Mouse (Mus musculus) lung, adult 2 months (tissue): Measurements from ENCODE around the gene Grik1. TPM values are rescaled to one million over a fixed set of nuclear protein-coding genes. Genes with fewer than 3 reads are reported as not detected.

ENCODE experiments used
- DNase-seq: peaks from one replicate; pipeline ENCODE4 v3.0.0; 2022
- H3K4me1 ChIP-seq: fragments of 200-500 bp; 2 replicates; pipeline ENCODE4 v1.6.1; 2011; ENCODE audit warnings: low read length; ENCODE audit not compliant: control insufficient read depth, insufficient read depth
- H3K4me3 ChIP-seq: fragments of 200-500 bp; replicated peaks from 2 replicates; pipeline ENCODE3; 2011; ENCODE audit warnings: low read depth, mild to moderate bottlenecking, control low read depth, low read length; ENCODE audit errors: extremely low read depth
- CTCF ChIP-seq: fragments of 200-500 bp; IDR thresholded peaks from 2 replicates; pipeline ENCODE4 v1.5.1; 2011; ENCODE audit warnings: mild to moderate bottlenecking, low read length, control low read depth; ENCODE audit not compliant: insufficient read depth
- POLR2A ChIP-seq: fragments of 200-500 bp; IDR thresholded peaks from 2 replicates; pipeline ENCODE4 v1.6.1; 2011; ENCODE audit warnings: low read depth, mild to moderate bottlenecking, control low read depth, low read length, borderline replicate concordance; ENCODE audit errors: extremely low read depth
- WGBS: fragments of 180-500 bp; shearing (Covaris S2); methylation state at CpG from one replicate; pipeline ENCODE4 v1.1.7; 2018; 5-methylcytosine and 5-hydroxymethylcytosine counted together
- polyA plus RNA-seq: library from polyadenylated mRNA; depleted of rRNA; stranded (reverse); fragments of >200 nt; gene quantifications from 2 replicates; pipeline ENCODE4 v1.2.3, GENCODE M21; 2012

Gene Grik1
- polyA plus RNA-seq, 1 experiment, result 0.04 TPM

DNA sequence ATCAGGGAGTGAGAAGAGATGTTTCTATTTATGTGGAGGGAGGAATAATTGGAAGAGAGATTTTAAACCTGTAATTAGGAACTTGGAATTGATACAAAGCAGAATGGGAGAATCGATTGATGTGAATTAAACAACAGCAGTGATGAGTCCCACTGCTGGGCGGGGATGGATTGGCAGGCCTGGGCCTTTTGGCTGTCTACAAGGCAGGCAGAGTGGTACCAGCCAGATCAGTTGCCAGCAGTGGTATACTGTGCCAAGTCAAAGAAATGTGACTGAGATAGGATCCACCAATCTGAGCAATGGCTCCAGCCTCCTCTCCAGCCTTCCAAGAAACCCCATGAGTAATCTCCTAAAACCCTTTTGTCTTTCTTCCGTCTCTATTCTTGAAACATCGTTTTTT, 45.4 kb downstream of the Grik1 start:
- no peak for TF ChIP-seq POLR2A
- TF ChIP-seq CTCF, result no peak
- 78% methylated on average over 4 of the region's 4 CpGs for WGBS
- DNase-seq, result no peak

DNA sequence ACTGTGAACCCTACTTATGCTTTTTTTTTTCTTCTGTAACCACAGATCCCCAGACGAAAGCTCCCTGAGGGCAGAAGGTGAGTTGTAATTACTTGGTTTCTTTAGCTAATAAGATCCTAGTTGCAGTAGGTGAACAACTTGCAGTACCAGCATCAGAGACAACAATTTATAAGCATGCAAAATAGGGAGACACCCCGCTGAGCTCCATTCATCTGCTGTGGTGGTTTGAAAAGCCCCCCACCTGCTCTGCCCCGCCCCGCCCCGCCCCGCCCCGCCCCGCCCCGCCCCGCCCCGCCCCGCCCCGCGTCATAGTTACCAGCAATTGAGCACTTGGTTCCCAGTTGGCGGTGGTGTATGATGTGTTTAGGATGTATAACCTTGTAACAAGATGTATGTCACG, 64.4 kb downstream of the Grik1 start:
- 51% methylated on average over 16 of the region's 16 CpGs for WGBS

More for the DNA sequence above, 45.4 kb downstream of the Grik1 start:
- Histone ChIP-seq H3K4me3 (no peak overlapping the region), H3K4me1 (no peaks in the 10 kb centered on the region)

DNA sequence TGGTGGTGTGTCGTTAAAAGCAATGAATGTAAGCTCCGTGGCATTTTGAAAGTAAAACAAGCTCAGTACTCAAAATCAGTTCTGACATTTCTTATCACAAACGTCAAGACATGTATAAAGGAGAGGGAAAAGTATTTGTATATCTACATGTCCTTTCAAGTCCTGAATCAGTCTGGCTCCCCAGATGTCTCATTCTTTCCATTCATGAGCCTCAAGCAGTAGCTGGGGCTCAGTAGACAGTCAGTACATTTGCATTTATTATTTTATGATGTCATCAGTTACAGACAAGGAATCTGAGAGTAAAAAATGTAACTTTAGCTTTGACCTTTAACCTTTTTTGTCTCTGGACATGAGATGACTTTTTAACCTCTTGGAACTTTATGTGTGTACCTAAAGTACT, 68.1 kb downstream of the Grik1 start:
- WGBS, result 40% methylated on average over 3 of the region's 3 CpGs
- TF ChIP-seq POLR2A (no peak), CTCF (no peak)
- no peak for DNase-seq

More for the DNA sequence above, 64.4 kb downstream of the Grik1 start:
- Histone ChIP-seq H3K4me1 (no peaks in the 10 kb centered on the region), H3K4me3 (no peak overlapping the region)
- TF ChIP-seq CTCF (no peak), POLR2A (no peak)
- no peak for DNase-seq

DNA sequence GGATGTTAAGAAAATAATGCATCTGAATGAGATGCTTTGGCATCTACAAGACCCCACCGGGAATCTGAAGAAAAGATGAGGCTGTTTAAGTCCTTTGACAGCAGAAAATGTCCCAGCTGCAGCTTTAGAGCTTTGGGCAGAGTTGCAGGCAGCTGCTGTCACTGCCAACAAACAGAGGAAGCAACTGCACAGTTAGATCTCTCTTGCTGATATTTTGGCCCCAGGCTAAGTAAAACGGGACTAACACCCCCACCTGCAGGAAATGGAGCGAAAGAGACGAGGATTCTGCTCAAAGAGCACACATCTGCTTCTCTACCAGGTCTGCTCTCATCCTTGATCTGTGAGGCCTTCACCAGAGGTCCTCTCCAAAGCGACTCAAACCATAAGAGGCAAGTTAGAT, 77.5 kb downstream of the Grik1 start:
- WGBS, result 39% methylated on average over 5 of the region's 5 CpGs
- Histone ChIP-seq H3K4me1 (no peaks in the 10 kb centered on the region), H3K4me3 (no peak overlapping the region)
- TF ChIP-seq POLR2A (no peak), CTCF (no peak)
- no peak for DNase-seq

More for the DNA sequence above, 68.1 kb downstream of the Grik1 start:
- Histone ChIP-seq H3K4me3 (no peak overlapping the region), H3K4me1 (no peaks in the 10 kb centered on the region)

DNA sequence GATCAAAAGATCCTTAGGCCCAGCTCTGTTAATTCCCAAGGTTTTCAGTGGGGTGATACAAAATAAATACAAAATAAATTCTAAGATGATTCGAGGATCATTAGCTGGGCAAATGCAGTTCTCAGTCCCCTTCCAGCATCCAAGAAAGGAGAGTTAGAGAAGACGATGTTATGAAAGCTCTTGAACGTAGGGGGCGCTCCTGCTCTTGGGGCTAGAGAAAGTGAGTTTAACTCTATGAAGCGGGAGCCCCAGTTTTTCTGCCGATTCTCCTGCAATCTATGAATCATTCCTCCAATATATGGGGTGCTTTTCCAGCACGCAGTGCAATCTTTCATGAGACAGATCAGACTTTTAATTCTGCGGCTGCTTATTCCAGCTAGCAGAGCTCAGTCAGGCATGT, 78.2 kb downstream of the Grik1 start:
- no peaks in the 10 kb centered on the region for H3K4me1 ChIP-seq
- no peak for TF ChIP-seq POLR2A
- TF ChIP-seq CTCF, result no peak
- 60% methylated on average over 8 of the region's 8 CpGs for WGBS
- no peak overlapping the region for H3K4me3 ChIP-seq
- no peak for DNase-seq

DNA sequence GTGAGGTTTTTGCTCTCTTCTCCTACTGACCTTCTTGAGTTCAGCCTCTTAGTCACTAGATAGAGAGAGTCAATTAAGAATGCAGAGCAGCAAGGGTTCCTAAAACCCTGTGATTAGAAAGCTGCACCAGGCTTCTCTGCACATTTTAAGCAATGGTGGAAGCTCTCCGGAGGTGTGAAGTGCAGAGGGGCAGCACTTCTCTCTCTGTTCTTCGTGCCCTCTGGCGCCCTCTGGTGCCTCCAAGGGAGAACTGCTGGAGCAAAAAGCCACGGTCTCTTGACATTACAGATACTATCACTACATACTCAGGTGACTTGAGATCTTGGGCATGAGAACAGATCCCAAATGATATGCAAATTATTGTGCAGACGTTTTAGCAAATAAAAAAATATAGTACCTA, 85.7 kb downstream of the Grik1 start:
- Histone ChIP-seq H3K4me3 (no peak overlapping the region), H3K4me1 (no peaks in the 10 kb centered on the region)
- TF ChIP-seq CTCF (peak; percentile 88), POLR2A (no peak)
- WGBS, result 6% methylated on average over 5 of the region's 5 CpGs
- peak; percentile 12 for DNase-seq

DNA sequence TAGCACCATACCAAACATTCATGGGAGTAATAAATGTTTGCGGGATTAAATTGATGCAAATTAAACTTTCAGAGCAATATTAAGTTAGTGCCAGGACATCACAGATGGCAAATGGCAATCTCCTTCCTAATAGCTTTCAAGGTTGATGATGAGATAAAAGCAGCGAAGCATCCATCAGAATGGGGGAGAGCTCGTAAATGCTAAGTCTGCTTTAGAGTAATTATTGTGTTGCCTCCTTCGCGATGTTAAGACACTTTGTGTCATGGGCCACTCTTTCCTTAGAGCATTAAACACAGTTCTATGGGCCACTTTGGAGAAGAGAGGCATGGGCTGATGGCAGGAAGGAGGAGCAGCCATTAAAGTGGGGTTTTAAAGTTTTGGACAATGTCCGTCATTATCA, 86.1 kb downstream of the Grik1 start:
- no peak for DNase-seq
- Histone ChIP-seq H3K4me1 (no peaks in the 10 kb centered on the region), H3K4me3 (no peak overlapping the region)
- no peak for TF ChIP-seq POLR2A
- TF ChIP-seq CTCF, result no peak
- WGBS, result 85% methylated on average over 6 of the region's 6 CpGs

DNA sequence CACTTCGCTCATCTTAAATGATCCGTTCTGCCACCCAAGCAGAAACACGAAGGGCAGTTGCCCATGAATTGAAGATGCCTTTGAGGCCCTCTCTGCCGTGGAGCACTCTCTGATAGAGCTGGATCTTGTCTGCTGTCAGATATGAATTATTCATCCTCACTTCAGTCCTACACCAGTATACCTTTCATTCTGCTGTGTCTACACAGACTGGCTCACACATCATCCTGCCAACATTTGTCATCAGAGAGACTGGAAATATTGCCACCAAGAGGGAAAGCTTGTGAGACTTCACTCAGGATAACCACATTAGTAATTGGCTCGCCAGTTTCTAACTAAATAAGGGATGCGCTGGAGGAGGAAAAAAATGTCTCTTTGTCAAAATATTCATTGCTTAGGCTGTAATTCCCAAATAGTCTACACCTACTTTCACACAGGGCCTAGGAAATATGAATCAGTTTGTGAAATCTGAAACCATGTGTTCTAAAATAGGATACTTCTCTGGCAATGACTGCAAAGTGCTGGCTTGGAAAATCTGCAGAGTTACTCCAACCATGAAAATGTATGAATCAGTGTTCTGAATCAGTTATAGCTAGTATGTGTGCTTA, 102.5 kb downstream of the Grik1 start:
- TF ChIP-seq POLR2A, result no peak
- TF ChIP-seq CTCF, result no peak
- no peak overlapping the region for H3K4me3 ChIP-seq
- no peak for DNase-seq
- no peaks in the 10 kb centered on the region for H3K4me1 ChIP-seq
- 75% methylated on average over 6 of the region's 6 CpGs for WGBS

DNA sequence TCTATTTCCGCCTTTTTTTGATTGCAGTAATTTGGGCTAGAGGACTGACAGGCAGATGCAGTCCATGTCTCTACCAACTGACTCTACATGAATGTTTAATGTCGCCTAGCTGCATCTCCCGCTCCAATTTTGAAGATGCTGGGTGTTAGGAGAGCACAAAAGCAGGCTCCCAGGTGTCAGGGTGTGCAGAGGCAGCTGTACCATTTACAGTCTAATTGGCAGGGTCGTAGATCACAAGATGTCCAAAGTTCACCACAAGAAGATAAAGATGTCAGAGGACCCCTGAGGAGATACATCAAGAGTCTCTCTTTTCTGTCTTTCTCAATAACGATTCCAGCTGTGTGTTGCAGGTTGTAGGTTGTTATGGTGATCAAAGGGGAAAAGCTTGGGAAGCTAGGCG, 111.3 kb downstream of the Grik1 start:
- TF ChIP-seq POLR2A (no peak), CTCF (no peak)
- Histone ChIP-seq H3K4me1 (no peaks in the 10 kb centered on the region), H3K4me3 (no peak overlapping the region)
- WGBS, result 57% methylated on average over 6 of the region's 6 CpGs
- DNase-seq, result no peak

DNA sequence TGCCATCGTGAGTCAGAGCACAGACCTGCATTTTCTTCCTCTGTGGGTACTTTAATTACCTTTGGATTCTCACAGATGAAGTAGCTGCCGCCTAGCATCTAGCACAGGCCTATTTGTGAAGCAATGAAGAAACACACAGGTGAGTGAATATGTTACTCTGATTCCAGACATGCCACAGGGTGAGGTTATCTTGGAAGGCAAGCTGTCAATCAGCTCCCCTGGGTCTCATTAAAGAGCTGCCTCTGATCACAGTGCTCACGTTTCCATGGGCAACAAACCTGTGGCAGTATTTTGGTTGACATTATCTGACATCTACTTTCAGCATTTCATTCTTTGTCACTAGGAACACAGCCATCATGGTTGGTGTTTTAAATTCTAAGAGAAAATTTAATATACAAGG, 112.7 kb downstream of the Grik1 start:
- Histone ChIP-seq H3K4me3 (no peak overlapping the region), H3K4me1 (no peaks in the 10 kb centered on the region)
- no peak for DNase-seq
- 60% methylated on average over 3 of the region's 3 CpGs for WGBS
- TF ChIP-seq POLR2A (no peak), CTCF (no peak)
